Mouse (Mus musculus) ES-Bruce4 (cell line): ENCODE data around the gene Stmn1. TPM values are rescaled to one million over a fixed set of nuclear protein-coding genes. Genes with fewer than 3 reads are reported as not detected.

Source experiments
- H3K27ac ChIP-seq: 2 replicates; pipeline ENCODE4 v1.5.1; 2012; ENCODE audit warnings: low read length, inconsistent platforms; ENCODE audit not compliant: insufficient read depth
- H3K27me3 ChIP-seq: 2 replicates; pipeline ENCODE4 v1.6.1; 2012; ENCODE audit warnings: mild to moderate bottlenecking, low read length, inconsistent platforms; ENCODE audit not compliant: control insufficient read depth, poor library complexity, insufficient read depth, severe bottlenecking
- H3K36me3 ChIP-seq: 2 replicates; pipeline ENCODE4 v1.6.1; 2012; ENCODE audit warnings: inconsistent platforms, mild to moderate bottlenecking, low read length, moderate library complexity; ENCODE audit not compliant: control insufficient read depth, poor library complexity, insufficient read depth, severe bottlenecking
- H3K4me1 ChIP-seq: one replicate; pipeline ENCODE4 v1.8.1; 2011; ENCODE audit warnings: low read length; ENCODE audit not compliant: control insufficient read depth, insufficient read depth
- H3K4me3 ChIP-seq: 2 replicates; pipeline ENCODE4 v1.5.1; 2011; ENCODE audit warnings: low read depth, mild to moderate bottlenecking, low read length
- H3K9ac ChIP-seq: 2 replicates; pipeline ENCODE4 v1.6.1; 2012; ENCODE audit warnings: low read depth, mild to moderate bottlenecking, inconsistent platforms; ENCODE audit not compliant: poor library complexity, severe bottlenecking
- H3K9me3 ChIP-seq: replicated peaks from 2 replicates; pipeline ENCODE4 v1.6.1; 2012; ENCODE audit warnings: mild to moderate bottlenecking, low read length, inconsistent platforms; ENCODE audit not compliant: control insufficient read depth, poor library complexity, insufficient read depth, severe bottlenecking
- CTCF ChIP-seq: IDR thresholded peaks from one replicate; pipeline ENCODE4 v1.8.1; 2011; ENCODE audit warnings: low read depth, low read length
- EP300 ChIP-seq: IDR thresholded peaks from 2 replicates; pipeline ENCODE4 v1.6.1; 2011; ENCODE audit warnings: low read depth, low read length; ENCODE audit not compliant: insufficient read depth
- POLR2A ChIP-seq: IDR thresholded peaks from one replicate; pipeline ENCODE4 v1.8.1; 2011; ENCODE audit warnings: low read length; ENCODE audit not compliant: insufficient read depth
- polyA plus RNA-seq: library from polyadenylated mRNA; stranded (reverse); fragments of >200 nt; gene quantifications from 2 replicates; pipeline ENCODE4 v1.2.4, GENCODE M21; 2011; ENCODE audit warnings: low read depth; ENCODE audit not compliant: missing spikeins, insufficient read depth, insufficient read length

Stmn1 gene
- polyA plus RNA-seq, 1 experiment, result 270 TPM

- Histone ChIP-seq H3K27ac (no peak overlapping the region), H3K9ac (0 out of 2 replicates have a peak overlapping the region, but pooled peaks have one; percentile 1), H3K27me3 (no peaks in the 10 kb centered on the region), H3K36me3 (peaks cover 18% of the 10 kb centered on the region), H3K9me3 (no peaks in the 10 kb centered on the region), H3K4me1 (peaks cover 8% of the 10 kb centered on the region), H3K4me3 (no peak overlapping the region; the same call in 1 of the 2 replicates)
- TF ChIP-seq POLR2A, result no peak
- TF ChIP-seq EP300, result no peak
- TF ChIP-seq CTCF, result no peak
Observed at GRCm38 (mm10) chr4:134517719-134518118, 49.6 kb downstream of the Stmn1 start.

- H3K4me3 ChIP-seq, result no peak overlapping the region
- no peaks in the 10 kb centered on the region for H3K9me3 ChIP-seq
- no peak overlapping the region for H3K27ac ChIP-seq
- H3K36me3 ChIP-seq, result peaks cover 26% of the 10 kb centered on the region
- H3K4me1 ChIP-seq, result peaks cover 9% of the 10 kb centered on the region
- no peak overlapping the region for H3K9ac ChIP-seq
- TF ChIP-seq EP300, result no peak
- no peak for TF ChIP-seq CTCF
- H3K27me3 ChIP-seq, result no peaks in the 10 kb centered on the region
Observed at GRCm38 (mm10) chr4:134518541-134518940, 50.4 kb downstream of the Stmn1 start.

DNA sequence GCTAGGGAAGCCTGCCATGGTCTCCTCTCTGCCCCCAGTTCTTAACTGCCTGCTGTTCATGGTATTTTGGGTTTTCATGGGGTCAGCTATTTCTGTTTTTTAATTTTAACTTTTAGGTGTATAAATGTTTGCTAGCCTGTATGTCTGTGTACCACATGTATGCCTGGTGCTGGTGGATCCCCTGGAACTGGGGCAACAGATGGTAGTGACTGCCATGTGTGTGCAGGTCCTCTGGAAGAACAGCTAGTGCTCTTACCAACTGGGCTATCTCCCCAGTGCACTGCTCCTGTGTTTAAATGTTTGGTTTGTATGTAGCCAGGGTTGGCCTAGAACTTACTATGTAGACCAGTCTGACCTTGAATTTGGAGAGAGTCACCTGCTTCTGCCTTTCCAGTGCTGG is 51.2 kb downstream of the Stmn1 start:
- no peaks in the 10 kb centered on the region for H3K9me3 ChIP-seq
- H3K27me3 ChIP-seq, result no peaks in the 10 kb centered on the region
- TF ChIP-seq POLR2A (no peak), EP300 (no peak), CTCF (no peak)
- H3K4me3 ChIP-seq, result no peak overlapping the region
- peaks cover 31% of the 10 kb centered on the region for H3K36me3 ChIP-seq
- H3K9ac ChIP-seq, result no peak overlapping the region
- H3K27ac ChIP-seq, result no peak overlapping the region
- peaks cover 10% of the 10 kb centered on the region for H3K4me1 ChIP-seq

Other genes starting within 250 kb of the Stmn1 start
- not detected in 2 replicates for gene Catsper4, start 240.9 kb upstream of the Stmn1 start, polyA plus RNA-seq
- 10.4 and 10.8 TPM in 2 replicates for gene Cnksr1, start 229.9 kb upstream of the Stmn1 start, polyA plus RNA-seq
- gene E130218I03Rik, start 224.7 kb upstream of the Stmn1 start, polyA plus RNA-seq, result not detected in 2 replicates
- 16.8 and 17.2 TPM in 2 replicates for gene Zfp593, start 222.7 kb upstream of the Stmn1 start, polyA plus RNA-seq
- gene Gm30191, start 221.4 kb upstream of the Stmn1 start, polyA plus RNA-seq, result not detected in 2 replicates
- 0.55 TPM in 1 of 2 replicates, not detected in the other for gene Grrp1, start 214.2 kb upstream of the Stmn1 start, polyA plus RNA-seq
- gene Pdik1l, start 180.4 kb upstream of the Stmn1 start, polyA plus RNA-seq, result 12.0 and 14.1 TPM in 2 replicates
- gene Trim63, start 153.2 kb upstream of the Stmn1 start, polyA plus RNA-seq, result 5.4 and 7.4 TPM in 2 replicates
- gene Slc30a2, start 125.1 kb upstream of the Stmn1 start, polyA plus RNA-seq, result 3.9 and 4.9 TPM in 2 replicates
- gene Extl1, start 84.5 kb upstream of the Stmn1 start, polyA plus RNA-seq, result 3.3 and 3.9 TPM in 2 replicates
- gene Pafah2, start 72.0 kb upstream of the Stmn1 start, polyA plus RNA-seq, result 16.4 and 16.5 TPM in 2 replicates
- gene Paqr7, start 28.4 kb downstream of the Stmn1 start, polyA plus RNA-seq, result 1.5 and 3.4 TPM in 2 replicates
- 32.4 and 38.3 TPM in 2 replicates for gene Aunip, start 42.7 kb downstream of the Stmn1 start, polyA plus RNA-seq
- 50.5 and 51.9 TPM in 2 replicates for gene Mtfr1l, start 67.1 kb downstream of the Stmn1 start, polyA plus RNA-seq
- gene Selenon, start 83.8 kb downstream of the Stmn1 start, polyA plus RNA-seq, result 21.6 and 23.0 TPM in 2 replicates
- 7.1 and 9.0 TPM in 2 replicates for gene Man1c1, start 236.0 kb downstream of the Stmn1 start, polyA plus RNA-seq